Mouse (Mus musculus) thymus, adult 2 months (tissue): ENCODE measurements at regions not wholly inside any gene's neighbourhood (a gene's known extent, or its start where the extent isn't known, plus 50 kb on each side); places are given as distances from the start of the nearest gene placed in this dataset.

Experiments
- CTCF ChIP-seq: fragments of 200-500 bp; IDR thresholded peaks from 2 replicates; pipeline ENCODE4 v1.5.1; 2012; ENCODE audit warnings: mild to moderate bottlenecking, control low read depth, low read length, moderate library complexity, borderline replicate concordance; ENCODE audit not compliant: control insufficient read depth, poor library complexity, insufficient read depth; ENCODE audit errors: extremely low read depth
- POLR2A ChIP-seq: fragments of 200-500 bp; IDR thresholded peaks from 2 replicates; pipeline ENCODE4 v1.6.1; 2012; ENCODE audit warnings: mild to moderate bottlenecking, low read length, control low read depth, moderate library complexity; ENCODE audit not compliant: control insufficient read depth, poor library complexity, insufficient read depth; ENCODE audit errors: extremely low read depth

- no peak for TF ChIP-seq POLR2A
- no peak for TF ChIP-seq CTCF
Observed at GRCm38 (mm10) chr6:143394377-143394776, 227.4 kb downstream of the Etnk1 start.
